Mouse (Mus musculus) thymus, postnatal 0 days (tissue): ENCODE results near the gene Tmem201. TPM values are rescaled to one million over a fixed set of nuclear protein-coding genes. Genes with fewer than 3 reads are reported as not detected.

Experiments
- DNase-seq: peaks from one replicate; pipeline ENCODE4 v3.0.0-alpha.2; 2015; ENCODE audit warnings: low spot score
- polyA plus RNA-seq: library from polyadenylated mRNA; unstranded; fragments of >200 nt; fragmentation: Nextera tagmentation; extraction: Ambion mirVana; gene quantifications from 2 replicates; pipeline ENCODE4 v1.2.1, GENCODE M21; 2015

Tmem201 gene
- polyA plus RNA-seq, 1 experiment from 2014 or later: 11.7 TPM

GRCm38 (mm10) chr4:149722104-149723020, 15.5 kb downstream of the Tmem201 start:
- DNase-seq: no peak

GRCm38 (mm10) chr4:149721163-149721562, 16.7 kb downstream of the Tmem201 start:
- DNase-seq: no peak

- peak; percentile 55 for DNase-seq
Measured at GRCm38 (mm10) chr4:149719686-149720085, 18.2 kb downstream of the Tmem201 start.

GRCm38 (mm10) chr4:149714542-149714941, 23.3 kb downstream of the Tmem201 start:
- no peak for DNase-seq

- DNase-seq: peak; percentile 43
Measured at GRCm38 (mm10) chr4:149711955-149712354, 25.9 kb downstream of the Tmem201 start.

GRCm38 (mm10) chr4:149711485-149711884, 26.4 kb downstream of the Tmem201 start:
- no peak for DNase-seq

GRCm38 (mm10) chr4:149710510-149710909, 27.3 kb downstream of the Tmem201 start:
- DNase-seq: peak; percentile 87

- DNase-seq: peak; percentile 31
Measured at GRCm38 (mm10) chr4:149705941-149706340, 31.9 kb downstream of the Tmem201 start.

GRCm38 (mm10) chr4:149705298-149705697, 32.5 kb downstream of the Tmem201 start:
- no peak for DNase-seq

- DNase-seq: peak; percentile 67
Measured at GRCm38 (mm10) chr4:149702210-149702979, 35.4 kb downstream of the Tmem201 start, which contains the start of gene Pik3cd. Pik3cd (minus strand) TSS chr4:149702571.

- DNase-seq: peak; percentile 79
Measured at GRCm38 (mm10) chr4:149701426-149702209, 36.2 kb downstream of the Tmem201 start.

GRCm38 (mm10) chr4:149699953-149700352, 37.9 kb downstream of the Tmem201 start:
- no peak for DNase-seq

- DNase-seq: peak; percentile 79
Measured at GRCm38 (mm10) chr4:149698197-149698821, 39.5 kb downstream of the Tmem201 start.

- DNase-seq: peak; percentile 79
Measured at GRCm38 (mm10) chr4:149697506-149698196, 40.2 kb downstream of the Tmem201 start.

GRCm38 (mm10) chr4:149696189-149696971, 41.5 kb downstream of the Tmem201 start:
- DNase-seq: peak; percentile 40

GRCm38 (mm10) chr4:149691368-149691767, 46.5 kb downstream of the Tmem201 start:
- no peak for DNase-seq

GRCm38 (mm10) chr4:149690828-149691280, 47.0 kb downstream of the Tmem201 start:
- no peak for DNase-seq

- DNase-seq: no peak
Measured at GRCm38 (mm10) chr4:149689822-149690700, 47.8 kb downstream of the Tmem201 start.
